Mouse (Mus musculus) cerebellum, adult 2 months (tissue): ENCODE data around the gene Dnajc28.

Experiments
- CTCF ChIP-seq: fragments of 200-500 bp; IDR thresholded peaks from 2 replicates; pipeline ENCODE4 v1.5.1; 2011; ENCODE audit warnings: low read depth, mild to moderate bottlenecking, control low read depth, low read length, moderate library complexity, borderline replicate concordance; ENCODE audit not compliant: insufficient read depth
- POLR2A ChIP-seq: fragments of 200-500 bp; IDR thresholded peaks from 2 replicates; pipeline ENCODE4 v1.6.1; 2011; ENCODE audit warnings: low read length, control low read depth, borderline replicate concordance; ENCODE audit not compliant: insufficient read depth

GRCm38 (mm10) chr16:91661397-91661796 lies 42.6 kb upstream of the Dnajc28 start:
- TF ChIP-seq CTCF (no peak), POLR2A (no peak)
